Mouse (Mus musculus) hindbrain, embryonic 10.5 days (tissue): Measurements from ENCODE around the gene Minos1. TPM values are rescaled to one million over a fixed set of nuclear protein-coding genes. Genes with fewer than 3 reads are reported as not detected.

Experiments
- polyA plus RNA-seq: library from polyadenylated mRNA; unstranded; fragments of >200 nt; fragmentation: Nextera tagmentation; extraction: Ambion mirVana; gene quantifications from 2 replicates; pipeline ENCODE4 v1.2.1, GENCODE M21; 2016

Gene Minos1
- polyA plus RNA-seq, 1 experiment from 2014 or later: 428 TPM

Other genes with a start within 250 kb of the Minos1 start
- gene Otud3, start 217.2 kb downstream of the Minos1 start, polyA plus RNA-seq: 2.4 and 3.0 TPM in 2 replicates
- gene Rnf186, start 164.0 kb downstream of the Minos1 start, polyA plus RNA-seq: not detected in 2 replicates
- 0.70 and 1.1 TPM in 2 replicates for gene Tmco4, start 158.2 kb downstream of the Minos1 start, polyA plus RNA-seq
- 0.08 TPM in 1 of 2 replicates, not detected in the other for gene Htr6, start 55.5 kb downstream of the Minos1 start, polyA plus RNA-seq
- gene Nbl1, start 38.1 kb downstream of the Minos1 start, polyA plus RNA-seq: 12.3 and 17.2 TPM in 2 replicates
- 331 and 370 TPM in 2 replicates for gene Capzb, start 61.8 kb upstream of the Minos1 start, polyA plus RNA-seq
- gene Pqlc2, start 179.6 kb upstream of the Minos1 start, polyA plus RNA-seq: 15.0 and 16.3 TPM in 2 replicates
- gene Akr7a5, start 179.6 kb upstream of the Minos1 start, polyA plus RNA-seq: 104 and 105 TPM in 2 replicates
- gene Mrto4, start 221.5 kb upstream of the Minos1 start, polyA plus RNA-seq: 148 and 158 TPM in 2 replicates
- 34.9 and 38.3 TPM in 2 replicates for gene Emc1, start 221.5 kb upstream of the Minos1 start, polyA plus RNA-seq
- 60.7 and 64.3 TPM in 2 replicates for gene Ubr4, start 221.5 kb upstream of the Minos1 start, polyA plus RNA-seq